Mouse (Mus musculus): ENCODE measurements at regions not wholly inside any gene's neighbourhood (a gene's known extent, or its start where the extent isn't known, plus 50 kb on each side); places are given as distances from the start of the nearest gene placed in this dataset.

DNA sequence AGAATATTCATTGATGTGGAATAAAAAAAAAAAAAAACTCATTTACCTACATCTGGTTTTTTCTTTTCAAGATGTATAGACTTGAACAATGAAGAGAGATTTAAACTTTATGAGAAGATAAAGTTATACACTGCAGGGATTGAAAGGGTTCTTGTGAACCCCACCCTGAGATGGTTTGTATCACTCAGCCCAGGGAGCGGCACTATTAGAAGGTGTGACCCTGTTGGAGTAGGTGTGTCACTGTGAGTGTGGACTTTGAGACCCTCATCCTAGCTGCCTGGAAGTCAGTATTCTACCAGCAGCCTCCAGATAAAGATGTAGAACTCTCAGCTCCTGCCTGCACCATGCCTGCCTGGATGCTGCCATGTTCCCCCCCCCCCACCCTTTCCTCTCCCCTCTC lies 182.7 kb upstream of the Hnrnpa3 start:
- Histone ChIP-seq H3K4me3 (replicated peaks) (no peak overlapping the region), H3K27ac (replicated peaks) (no peak overlapping the region), H3K4me1 (replicated peaks) (no peaks in the 10 kb centered on the region), H3K9me3 (replicated peaks) (no peaks in the 10 kb centered on the region), H3K4me2 (no peak overlapping the region), H3K36me3 (replicated peaks) (no peaks in the 10 kb centered on the region), H3K27me3 (no peaks in the 10 kb centered on the region), H3K9ac (no peak overlapping the region)
- 61% methylated on average over 1 of the region's 1 CpGs for WGBS (ENCODE audit: insufficient replicate concordance)
- no peak for ATAC-seq (ENCODE audit: insufficient read depth)

DNA sequence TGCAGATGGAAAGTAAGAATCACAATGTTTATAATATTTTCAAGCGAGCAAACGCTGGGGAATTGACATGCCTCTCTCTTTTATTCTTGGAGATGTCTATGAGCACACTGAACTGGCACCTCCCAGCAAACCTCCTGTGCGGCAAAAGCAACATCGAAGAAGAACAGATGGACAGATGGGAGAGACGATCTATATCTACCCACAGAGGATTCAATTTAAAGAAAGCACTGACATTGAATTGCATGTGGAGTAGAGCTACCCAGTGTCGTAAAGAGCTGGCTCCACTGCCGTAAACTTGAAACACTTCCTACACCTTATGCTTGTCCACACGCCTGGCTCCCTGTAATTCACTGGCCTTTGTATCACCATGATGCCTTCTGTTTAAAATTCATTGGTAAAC lies 182.0 kb upstream of the Hnrnpa3 start:
- H3K27me3 ChIP-seq, result no peaks in the 10 kb centered on the region
- no peak overlapping the region for H3K4me3 ChIP-seq (replicated peaks)
- H3K4me2 ChIP-seq, result no peak overlapping the region
- H3K4me1 ChIP-seq (replicated peaks), result no peaks in the 10 kb centered on the region
- H3K27ac ChIP-seq (replicated peaks), result no peak overlapping the region
- 64% methylated on average over 8 of the region's 8 CpGs for WGBS (ENCODE audit: insufficient replicate concordance)
- no peak for ATAC-seq (ENCODE audit: insufficient read depth)
- no peak overlapping the region for H3K9ac ChIP-seq
- no peaks in the 10 kb centered on the region for H3K9me3 ChIP-seq (replicated peaks)
- H3K36me3 ChIP-seq (replicated peaks), result no peaks in the 10 kb centered on the region

DNA sequence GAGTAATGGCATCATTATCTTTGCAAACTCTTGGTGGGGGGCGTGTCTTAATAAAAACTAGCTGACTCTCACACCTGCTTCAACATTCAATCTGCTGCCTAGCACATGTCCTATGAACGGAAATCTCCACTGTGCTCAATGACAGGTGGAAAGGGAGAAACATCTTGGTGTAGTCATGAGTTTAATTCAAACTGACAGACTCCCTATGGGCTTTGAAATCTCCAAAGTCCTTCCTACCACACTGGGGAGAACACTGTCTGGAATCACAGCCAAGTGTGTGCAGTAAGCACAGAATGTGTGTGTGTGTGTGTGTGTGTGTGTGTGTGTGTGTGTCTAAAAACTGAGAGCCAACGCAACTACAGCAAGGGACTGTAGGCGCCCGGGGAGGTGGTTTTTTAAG lies 179.5 kb upstream of the Hnrnpa3 start:
- Histone ChIP-seq H3K27ac (replicated peaks) (no peak overlapping the region), H3K4me2 (no peak overlapping the region), H3K4me1 (replicated peaks) (no peaks in the 10 kb centered on the region), H3K4me3 (replicated peaks) (no peak overlapping the region), H3K9ac (no peak overlapping the region), H3K27me3 (no peaks in the 10 kb centered on the region), H3K9me3 (replicated peaks) (no peaks in the 10 kb centered on the region), H3K36me3 (replicated peaks) (no peaks in the 10 kb centered on the region)
- 61% methylated on average over 5 of the region's 5 CpGs for WGBS (ENCODE audit: insufficient replicate concordance)
- no peak for ATAC-seq (ENCODE audit: insufficient read depth)

DNA sequence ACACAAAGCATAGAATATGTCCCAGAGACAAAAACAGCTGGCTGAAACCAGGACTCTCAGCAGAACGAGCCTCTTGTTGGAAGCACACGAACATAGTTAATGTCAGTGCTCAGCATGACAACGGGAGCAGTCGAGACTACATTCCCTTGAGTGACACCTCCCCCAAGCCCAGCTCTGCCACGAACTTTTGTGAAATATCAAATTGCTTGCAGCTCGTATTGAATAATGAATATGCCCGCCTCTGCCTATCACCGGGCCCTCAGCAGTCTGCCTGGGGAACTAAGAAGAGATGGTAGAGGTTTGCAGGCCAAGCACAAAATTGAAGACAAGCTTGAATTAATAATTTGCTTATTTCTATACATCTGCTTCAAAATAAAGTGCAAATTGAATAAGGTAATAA lies 177.2 kb upstream of the Hnrnpa3 start:
- ATAC-seq (ENCODE audit: insufficient read depth), result no peak
- Histone ChIP-seq H3K27ac (replicated peaks) (no peak overlapping the region), H3K4me2 (no peak overlapping the region), H3K4me3 (replicated peaks) (no peak overlapping the region), H3K36me3 (replicated peaks) (no peaks in the 10 kb centered on the region), H3K27me3 (no peaks in the 10 kb centered on the region), H3K9ac (no peak overlapping the region), H3K9me3 (replicated peaks) (no peaks in the 10 kb centered on the region), H3K4me1 (replicated peaks) (no peaks in the 10 kb centered on the region)
- WGBS (ENCODE audit: insufficient replicate concordance), result 59% methylated on average over 8 of the region's 8 CpGs

DNA sequence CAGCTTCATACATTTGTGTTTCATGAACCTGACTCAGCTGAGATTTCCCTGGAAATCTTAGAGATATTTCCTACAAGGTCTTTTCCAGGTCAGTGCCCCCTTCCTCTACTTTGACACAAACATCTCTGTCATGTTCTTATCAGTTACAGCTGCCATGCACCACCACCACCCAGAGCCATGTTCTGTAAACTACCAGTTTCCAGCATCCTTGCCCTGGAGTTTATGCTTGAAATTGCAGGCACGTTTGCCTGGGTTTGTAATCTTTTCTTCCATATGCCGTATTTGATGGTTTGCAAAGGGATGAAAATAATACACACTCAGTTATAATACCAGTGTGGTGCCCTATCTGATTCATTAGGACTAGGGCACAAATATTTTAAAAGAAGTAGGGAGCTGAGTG lies 176.6 kb upstream of the Hnrnpa3 start:
- no peaks in the 10 kb centered on the region for H3K4me1 ChIP-seq (replicated peaks)
- no peaks in the 10 kb centered on the region for H3K9me3 ChIP-seq (replicated peaks)
- no peak overlapping the region for H3K4me2 ChIP-seq
- no peak overlapping the region for H3K27ac ChIP-seq (replicated peaks)
- no peaks in the 10 kb centered on the region for H3K36me3 ChIP-seq (replicated peaks)
- 53% methylated on average over 2 of the region's 2 CpGs for WGBS (ENCODE audit: insufficient replicate concordance)
- no peak overlapping the region for H3K4me3 ChIP-seq (replicated peaks)
- H3K27me3 ChIP-seq, result no peaks in the 10 kb centered on the region
- ATAC-seq (ENCODE audit: insufficient read depth), result no peak
- no peak overlapping the region for H3K9ac ChIP-seq

DNA sequence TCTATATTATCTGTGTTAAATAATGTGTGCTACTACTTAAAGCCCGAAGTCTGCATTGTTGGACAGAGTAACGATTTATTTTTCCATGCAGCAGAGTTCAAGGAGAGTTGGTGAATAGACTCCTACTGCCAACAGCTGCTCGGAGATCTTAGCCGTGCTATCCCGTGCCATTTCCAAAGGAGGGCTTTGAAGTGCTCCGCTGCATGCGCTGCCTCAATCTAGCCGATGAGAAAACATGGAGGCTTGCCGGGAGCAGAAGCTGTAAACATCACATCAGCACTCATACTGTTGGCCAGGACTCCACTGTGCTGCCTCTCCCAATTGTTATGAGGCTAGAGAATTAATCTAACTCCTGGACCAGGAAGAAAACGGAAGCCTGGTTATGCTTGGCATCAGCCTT lies 174.1 kb upstream of the Hnrnpa3 start:
- WGBS (ENCODE audit: insufficient replicate concordance), result 62% methylated on average over 10 of the region's 10 CpGs
- Histone ChIP-seq H3K9me3 (replicated peaks) (no peaks in the 10 kb centered on the region), H3K36me3 (replicated peaks) (no peaks in the 10 kb centered on the region), H3K4me3 (replicated peaks) (no peak overlapping the region), H3K4me2 (no peak overlapping the region), H3K9ac (no peak overlapping the region), H3K4me1 (replicated peaks) (no peaks in the 10 kb centered on the region), H3K27me3 (no peaks in the 10 kb centered on the region), H3K27ac (replicated peaks) (no peak overlapping the region)
- no peak for ATAC-seq (ENCODE audit: insufficient read depth)

DNA sequence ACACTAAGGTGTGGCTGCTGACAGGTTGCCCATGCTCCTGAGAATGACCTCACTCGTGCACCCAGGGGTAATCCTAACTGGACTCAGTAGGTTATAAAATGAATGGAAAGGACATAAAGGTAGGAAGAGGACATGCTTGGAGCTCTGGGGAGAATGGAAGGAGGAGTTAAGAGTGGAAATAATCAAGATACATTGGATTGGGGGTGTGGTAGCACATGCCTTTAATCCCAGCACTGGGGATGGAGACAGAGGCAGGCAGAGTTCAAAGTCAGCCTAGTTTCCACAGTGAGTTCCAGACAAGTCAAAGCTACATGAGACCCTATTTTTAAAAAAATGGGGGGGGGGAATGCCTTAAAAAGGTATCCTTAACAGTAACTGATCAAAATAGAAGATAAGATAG lies 167.9 kb upstream of the Hnrnpa3 start:
- Histone ChIP-seq H3K4me2 (no peak overlapping the region), H3K27ac (replicated peaks) (no peak overlapping the region), H3K4me3 (replicated peaks) (no peak overlapping the region), H3K9ac (no peak overlapping the region), H3K36me3 (replicated peaks) (no peaks in the 10 kb centered on the region), H3K4me1 (replicated peaks) (no peaks in the 10 kb centered on the region), H3K9me3 (replicated peaks) (no peaks in the 10 kb centered on the region), H3K27me3 (no peaks in the 10 kb centered on the region; the same call in 1 of the 2 replicates)
- WGBS (ENCODE audit: insufficient replicate concordance), result 55% methylated on average over 1 of the region's 1 CpGs
- ATAC-seq (ENCODE audit: insufficient read depth), result no peak

DNA sequence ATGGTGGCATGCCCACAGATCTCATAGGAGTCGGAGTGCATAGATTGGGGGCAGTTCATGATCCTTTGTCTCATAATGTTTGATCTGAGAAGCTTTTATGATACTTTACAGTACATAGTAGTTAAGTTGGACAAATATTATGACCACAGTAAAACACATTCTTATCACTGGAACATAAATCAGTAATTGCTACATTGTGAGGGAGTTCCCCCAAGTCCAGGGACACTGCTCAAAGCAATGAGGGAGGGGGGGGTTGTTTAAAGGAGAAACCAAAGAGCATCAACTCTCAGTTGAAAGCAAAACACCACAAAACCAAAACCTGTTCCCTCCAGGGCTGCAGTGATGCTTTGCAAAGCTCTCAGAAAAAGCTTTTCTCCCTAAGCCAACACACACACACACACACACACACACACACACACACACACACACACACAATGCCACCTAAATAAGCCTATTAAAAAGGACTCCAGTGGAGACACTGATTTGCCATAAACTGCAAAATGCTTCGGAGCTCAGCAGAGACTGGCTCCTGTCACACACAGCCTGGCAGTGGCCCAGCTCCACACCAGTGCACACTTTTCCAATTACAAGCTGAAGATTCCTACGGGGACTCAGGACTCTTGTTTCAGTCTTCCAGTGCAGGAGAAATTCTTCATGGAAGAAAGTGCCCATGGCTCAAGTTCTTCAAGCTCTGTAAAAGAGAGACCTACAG lies 167.1 kb upstream of the Hnrnpa3 start:
- 57% methylated on average over 3 of the region's 3 CpGs for WGBS (ENCODE audit: insufficient replicate concordance)
- no peak overlapping the region for H3K9ac ChIP-seq
- no peak for ATAC-seq (ENCODE audit: insufficient read depth)

DNA sequence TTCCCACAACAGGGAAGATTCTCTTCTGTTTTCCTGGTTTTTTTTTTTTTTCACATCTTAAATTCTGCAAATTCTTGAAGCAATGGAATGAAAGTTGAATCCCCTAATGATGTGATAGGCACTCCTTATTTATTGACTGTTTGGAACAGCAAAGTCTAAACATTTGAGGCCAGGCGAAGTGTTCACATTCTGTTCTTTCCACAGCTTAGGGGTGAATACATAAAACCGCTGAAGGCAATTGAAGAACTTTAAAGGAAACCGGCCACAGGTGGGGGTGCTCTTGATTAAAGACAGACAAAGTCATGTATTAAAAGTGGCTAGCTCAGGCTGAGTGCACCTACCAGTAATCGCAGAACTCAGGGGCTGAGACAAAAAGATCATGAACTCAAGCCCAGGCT lies 166.6 kb upstream of the Hnrnpa3 start:
- no peaks in the 10 kb centered on the region; the same call in 1 of the 2 replicates for H3K27me3 ChIP-seq
- no peak overlapping the region for H3K9ac ChIP-seq
- H3K4me2 ChIP-seq, result no peak overlapping the region
- WGBS (ENCODE audit: insufficient replicate concordance), result 60% methylated on average over 4 of the region's 4 CpGs
- no peak for ATAC-seq (ENCODE audit: insufficient read depth)
- no peak overlapping the region for H3K27ac ChIP-seq (replicated peaks)
- no peaks in the 10 kb centered on the region for H3K36me3 ChIP-seq (replicated peaks)
- no peaks in the 10 kb centered on the region for H3K9me3 ChIP-seq (replicated peaks)
- no peak overlapping the region for H3K4me3 ChIP-seq (replicated peaks)
- H3K4me1 ChIP-seq (replicated peaks), result no peaks in the 10 kb centered on the region

More for the DNA sequence above, 167.1 kb upstream of the Hnrnpa3 start:
- H3K4me1 ChIP-seq (replicated peaks), result no peaks in the 10 kb centered on the region
- no peaks in the 10 kb centered on the region for H3K36me3 ChIP-seq (replicated peaks)
- no peaks in the 10 kb centered on the region; the same call in 1 of the 2 replicates for H3K27me3 ChIP-seq
- H3K9me3 ChIP-seq (replicated peaks), result no peaks in the 10 kb centered on the region
- H3K4me3 ChIP-seq (replicated peaks), result no peak overlapping the region
- no peak overlapping the region for H3K27ac ChIP-seq (replicated peaks)
- H3K4me2 ChIP-seq, result no peak overlapping the region

DNA sequence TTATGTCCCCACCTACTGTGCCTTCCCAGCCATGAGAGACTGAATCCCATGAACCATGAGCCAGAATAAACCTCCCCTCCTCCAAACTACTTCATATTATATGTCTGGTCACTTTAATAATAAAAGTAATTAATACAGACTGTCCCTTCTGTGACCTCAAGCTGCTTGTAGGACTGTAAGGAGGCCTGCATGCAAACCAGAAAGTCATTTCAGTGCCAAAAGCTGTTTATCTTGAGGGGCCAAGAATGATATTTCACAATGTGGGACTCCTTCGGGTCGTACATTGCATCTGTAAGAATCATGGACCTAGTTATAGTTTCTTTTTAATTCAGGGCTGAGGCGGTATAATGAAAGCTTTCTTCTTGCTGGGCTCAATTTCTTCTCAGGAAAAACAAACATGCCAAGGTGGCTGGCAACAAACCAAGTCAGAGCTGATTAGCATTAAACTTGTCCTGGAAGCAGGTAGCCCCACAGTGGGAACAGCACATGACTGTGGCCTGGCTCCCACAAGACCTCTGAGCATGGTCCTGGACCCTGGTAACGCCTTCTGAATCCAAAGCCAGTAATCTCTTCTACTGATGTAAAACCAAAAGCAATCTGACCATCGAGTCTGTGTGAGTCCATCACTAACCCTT lies 162.3 kb upstream of the Hnrnpa3 start:
- Histone ChIP-seq H3K9ac (no peak overlapping the region), H3K4me3 (replicated peaks) (no peak overlapping the region), H3K9me3 (replicated peaks) (no peaks in the 10 kb centered on the region), H3K36me3 (replicated peaks) (no peaks in the 10 kb centered on the region), H3K4me2 (no peak overlapping the region), H3K4me1 (replicated peaks) (no peaks in the 10 kb centered on the region), H3K27ac (replicated peaks) (no peak overlapping the region), H3K27me3 (no peaks in the 10 kb centered on the region; the same call in 1 of the 2 replicates)
- whole genome bisulfite sequencing (ENCODE audit: insufficient replicate concordance), result 66% methylated on average over 5 of the region's 5 CpGs
- no peak for ATAC-seq (ENCODE audit: insufficient read depth)

DNA sequence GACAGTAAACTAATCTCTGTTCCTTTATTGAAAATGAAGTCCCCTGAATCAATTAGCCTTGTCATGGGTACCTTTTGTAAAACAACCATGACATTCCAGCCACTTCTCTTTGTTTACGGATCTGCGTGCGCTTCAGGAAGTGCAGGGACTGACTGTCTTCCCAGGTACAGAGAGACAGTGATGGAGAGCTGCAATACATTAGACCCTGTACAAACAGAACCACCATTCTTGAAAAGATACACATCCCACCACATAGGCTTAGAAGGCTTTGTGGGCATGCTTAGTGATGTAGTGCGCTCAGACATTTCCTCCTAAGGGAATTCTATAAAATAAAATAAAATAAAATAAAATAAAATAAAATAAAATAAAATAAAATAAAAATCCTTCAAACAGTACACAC lies 148.8 kb upstream of the Hnrnpa3 start:
- WGBS (ENCODE audit: insufficient replicate concordance), result 72% methylated on average over 4 of the region's 4 CpGs
- Histone ChIP-seq H3K9me3 (replicated peaks) (no peaks in the 10 kb centered on the region), H3K4me2 (no peak overlapping the region), H3K9ac (no peak overlapping the region), H3K4me3 (replicated peaks) (no peak overlapping the region), H3K4me1 (replicated peaks) (no peaks in the 10 kb centered on the region), H3K27me3 (no peaks in the 10 kb centered on the region), H3K36me3 (replicated peaks) (no peaks in the 10 kb centered on the region), H3K27ac (replicated peaks) (no peak overlapping the region)
- no peak for ATAC-seq (ENCODE audit: insufficient read depth)

Measured in liver, embryonic 15.5 days (tissue).